Mouse (Mus musculus) liver, adult 2 months (tissue): Measurements from ENCODE around the gene Gm28308. TPM values are rescaled to one million over a fixed set of nuclear protein-coding genes. Genes with fewer than 3 reads are reported as not detected.

ENCODE experiments used
- DNase-seq: peaks from one replicate; pipeline ENCODE4 v3.0.0-alpha.2; 2011; ENCODE audit warnings: low read depth, low spot score; ENCODE audit errors: extremely low read depth
- H3K27ac ChIP-seq: fragments of 200-500 bp; replicated peaks from 2 replicates; pipeline ENCODE4 v1.5.1; 2012; ENCODE audit warnings: low read depth, mild to moderate bottlenecking, control low read depth, inconsistent platforms, low read length; ENCODE audit not compliant: insufficient read depth
- H3K27me3 ChIP-seq: fragments of 200-500 bp; 2 replicates; pipeline ENCODE4 v1.6.1; 2012; ENCODE audit warnings: mild to moderate bottlenecking, moderate library complexity, low read length, inconsistent platforms; ENCODE audit not compliant: control insufficient read depth, insufficient read depth
- H3K36me3 ChIP-seq: fragments of 200-500 bp; 2 replicates; pipeline ENCODE4 v1.6.1; 2012; ENCODE audit warnings: low read length, inconsistent platforms; ENCODE audit not compliant: control insufficient read depth, insufficient read depth
- H3K4me1 ChIP-seq: fragments of 200-500 bp; 2 replicates; pipeline ENCODE4 v1.6.1; 2011; ENCODE audit warnings: low read length; ENCODE audit not compliant: control insufficient read depth, insufficient read depth
- H3K4me3 ChIP-seq: fragments of 200-500 bp; 2 replicates; pipeline ENCODE4 v1.5.1; 2011; ENCODE audit warnings: low read depth, mild to moderate bottlenecking, control low read depth, low read length, moderate library complexity; ENCODE audit not compliant: insufficient read depth
- H3K79me2 ChIP-seq: fragments of 200-500 bp; 2 replicates; pipeline ENCODE4 v1.6.1; 2012; ENCODE audit warnings: inconsistent platforms, mild to moderate bottlenecking, low read length, moderate library complexity; ENCODE audit not compliant: control insufficient read depth, insufficient read depth
- H3K9ac ChIP-seq: fragments of 200-500 bp; 2 replicates; pipeline ENCODE4 v1.6.1; 2012; ENCODE audit warnings: low read depth, mild to moderate bottlenecking, control low read depth, inconsistent platforms, low read length
- CTCF ChIP-seq: fragments of 200-500 bp; IDR thresholded peaks from 2 replicates; pipeline ENCODE4 v1.5.1; 2011; ENCODE audit warnings: low read depth, low read length, control low read depth
- POLR2A ChIP-seq: fragments of 200-500 bp; IDR thresholded peaks from 2 replicates; pipeline ENCODE4 v1.6.1; 2011; ENCODE audit warnings: low read length, control low read depth; ENCODE audit not compliant: insufficient read depth; ENCODE audit errors: extremely low read depth
- WGBS: fragments of 180-500 bp; shearing (Covaris S2); methylation state at CpG from one replicate; pipeline ENCODE4 v1.1.7; 2018; 5-methylcytosine and 5-hydroxymethylcytosine counted together
- polyA plus RNA-seq: library from polyadenylated mRNA; depleted of rRNA; stranded (reverse); fragments of >200 nt; gene quantifications from 2 replicates; pipeline ENCODE4 v1.2.3, GENCODE M21; 2012
- total RNA-seq: library from RNA; depleted of rRNA; stranded (reverse); fragments of >200 nt; gene quantifications from 2 replicates; pipeline ENCODE4 v1.2.3, GENCODE M21; 2014

Gm28308 gene
- total and polyA plus RNA-seq, 2 experiments = not detected

DNA sequence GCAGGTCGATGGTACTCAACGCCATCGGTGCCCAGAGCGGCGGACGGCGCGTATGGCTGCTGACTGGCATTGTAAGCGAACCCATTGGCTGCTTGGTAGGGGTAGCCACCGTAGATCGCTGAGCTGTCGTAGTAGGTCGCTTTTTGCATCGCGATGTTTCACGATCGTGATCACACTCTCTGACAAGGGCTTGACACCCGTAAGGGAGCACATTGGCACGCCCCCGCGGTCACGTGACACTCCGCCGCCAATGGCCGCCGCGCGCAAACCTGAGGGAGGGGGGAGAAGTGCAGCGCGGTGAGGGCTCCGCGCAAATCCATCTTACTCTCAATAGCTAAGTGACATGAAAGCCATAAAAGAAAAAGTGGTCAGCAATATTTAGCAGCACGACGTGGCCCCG, 40.6 kb downstream of the Gm28308 start:
- peaks cover 11% of the 10 kb centered on the region; the same call in 1 of the 2 replicates for H3K27me3 ChIP-seq
- peak overlapping the region; percentile 9 for H3K9ac ChIP-seq
- TF ChIP-seq CTCF (no peak), POLR2A (no peak)
- no peaks in the 10 kb centered on the region for H3K36me3 ChIP-seq
- H3K4me1 ChIP-seq = no peaks in the 10 kb centered on the region
- 9% methylated on average over 35 of the region's 35 CpGs for WGBS
- peak overlapping the region; percentile 37; the same call in 1 of the 2 replicates for H3K4me3 ChIP-seq
- no peaks in the 10 kb centered on the region for H3K79me2 ChIP-seq
- no peak overlapping the region for H3K27ac ChIP-seq
- no peak for DNase-seq

DNA sequence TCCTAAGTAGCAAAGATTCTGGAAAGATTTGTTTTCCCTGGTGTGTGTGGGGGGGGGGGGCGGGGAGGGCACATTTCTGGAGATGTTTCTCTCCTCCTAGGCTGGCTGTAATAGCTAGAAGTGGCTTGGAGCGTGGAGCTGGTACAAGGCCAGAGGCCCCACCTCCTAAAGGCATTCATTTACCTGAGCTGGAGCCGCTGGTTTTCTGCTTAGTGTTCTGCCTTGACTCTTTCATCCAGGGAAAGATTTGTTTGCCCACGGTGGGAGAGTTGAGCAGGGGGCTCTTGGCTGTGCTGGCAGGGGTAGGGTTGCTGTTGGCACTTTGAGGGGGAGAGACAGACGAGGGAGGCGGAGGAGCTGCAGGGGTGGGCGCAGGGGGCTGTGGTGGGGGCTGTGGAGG, 41.2 kb downstream of the Gm28308 start:
- 31% methylated on average over 7 of the region's 7 CpGs for WGBS
- Histone ChIP-seq H3K79me2 (no peaks in the 10 kb centered on the region), H3K27ac (no peak overlapping the region), H3K36me3 (no peaks in the 10 kb centered on the region), H3K4me3 (no peak overlapping the region), H3K4me1 (no peaks in the 10 kb centered on the region; the same call in 1 of the 2 replicates), H3K27me3 (peaks cover 12% of the 10 kb centered on the region; the same call in 1 of the 2 replicates), H3K9ac (no peak overlapping the region)
- TF ChIP-seq CTCF = no peak
- DNase-seq = no peak

DNA sequence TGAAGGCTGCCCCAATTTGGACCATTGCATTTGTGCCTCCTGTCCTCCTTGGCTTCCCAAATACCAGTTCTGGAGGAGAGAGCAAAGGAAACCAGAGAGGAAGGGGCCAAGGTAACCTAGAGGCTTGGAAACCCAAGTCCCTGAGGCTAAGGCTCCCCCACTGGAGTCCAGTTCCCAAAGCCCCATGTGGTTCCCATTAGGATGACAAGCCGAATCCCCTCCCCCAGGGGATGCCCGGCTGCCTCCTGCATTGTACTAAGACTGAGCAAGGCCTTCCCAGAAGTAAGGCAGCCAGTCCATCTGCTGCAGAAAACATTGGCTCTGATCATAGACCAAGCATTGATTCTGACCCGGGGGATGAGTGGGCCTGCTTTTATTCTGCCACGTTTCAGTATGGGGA, 41.8 kb downstream of the Gm28308 start:
- TF ChIP-seq POLR2A = no peak
- TF ChIP-seq CTCF = no peak
- H3K27ac ChIP-seq = peak overlapping the region; percentile 30; the same call in 1 of the 2 replicates
- no peaks in the 10 kb centered on the region for H3K36me3 ChIP-seq
- no peaks in the 10 kb centered on the region for H3K79me2 ChIP-seq
- no peak overlapping the region for H3K9ac ChIP-seq
- no peak overlapping the region for H3K4me3 ChIP-seq
- H3K27me3 ChIP-seq = peaks cover 12% of the 10 kb centered on the region; the same call in 1 of the 2 replicates
- WGBS = 14% methylated on average over 4 of the region's 4 CpGs
- no peaks in the 10 kb centered on the region; the same call in 1 of the 2 replicates for H3K4me1 ChIP-seq
- DNase-seq = no peak

DNA sequence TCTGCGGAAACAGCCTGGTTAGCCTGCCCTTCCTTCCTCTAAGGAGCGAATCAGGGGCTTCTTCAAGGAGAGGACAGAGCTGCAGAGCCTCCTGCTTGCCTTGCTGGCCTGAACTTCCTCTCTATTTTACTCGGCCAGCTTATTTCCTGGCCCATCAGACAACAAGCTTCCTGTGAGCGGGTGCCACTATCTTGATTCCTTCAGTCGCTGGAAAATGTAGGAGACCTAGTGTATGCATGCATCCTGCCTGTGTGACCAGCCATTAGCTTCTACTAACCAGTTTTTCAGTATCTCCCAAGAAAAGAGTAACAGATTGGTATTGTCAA, 42.3 kb downstream of the Gm28308 start:
- Histone ChIP-seq H3K4me3 (no peak overlapping the region), H3K9ac (no peak overlapping the region), H3K79me2 (no peaks in the 10 kb centered on the region), H3K36me3 (no peaks in the 10 kb centered on the region), H3K27ac (peak overlapping the region; percentile 30), H3K27me3 (peaks cover 10% of the 10 kb centered on the region; the same call in 1 of the 2 replicates), H3K4me1 (no peaks in the 10 kb centered on the region; the same call in 1 of the 2 replicates)
- TF ChIP-seq POLR2A = no peak
- no peak for TF ChIP-seq CTCF
- peak; percentile 24 for DNase-seq
- WGBS = 10% methylated on average over 5 of the region's 5 CpGs

DNA sequence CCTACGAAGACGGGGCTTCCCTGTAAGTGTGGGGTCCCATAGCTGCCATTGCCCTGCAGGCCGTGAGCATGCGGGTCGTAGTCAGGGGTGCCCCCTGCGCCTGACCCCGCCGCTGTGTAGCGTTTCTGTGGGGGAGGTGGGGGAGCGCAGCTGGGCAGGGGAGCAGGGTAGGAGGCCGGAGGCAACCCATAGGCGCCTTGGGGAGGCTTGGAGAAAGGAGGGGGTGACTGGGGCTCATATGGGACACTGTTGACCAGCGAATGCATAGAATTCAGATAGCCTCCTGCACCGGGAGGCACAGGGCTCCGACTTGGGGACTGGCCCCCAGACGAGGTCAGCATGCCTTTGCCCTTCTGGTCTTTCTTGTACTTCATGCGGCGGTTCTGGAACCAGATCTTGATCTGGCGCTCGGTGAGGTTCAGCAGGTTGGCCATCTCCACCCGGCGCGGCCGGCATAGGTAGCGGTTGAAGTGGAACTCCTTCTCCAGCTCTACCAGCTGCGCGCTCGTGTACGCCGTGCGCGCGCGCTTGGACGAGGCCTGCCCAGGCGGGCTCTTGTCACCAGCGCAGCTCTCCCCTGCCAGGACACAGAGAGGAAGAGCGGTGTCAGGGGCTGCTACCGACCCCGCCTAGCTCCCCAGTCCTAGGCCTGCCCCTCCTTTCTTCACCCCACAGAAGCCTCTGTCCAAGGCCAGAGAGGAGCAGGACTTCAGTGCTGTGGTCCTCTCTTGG, 42.8 kb downstream of the Gm28308 start:
- H3K4me1 ChIP-seq = no peaks in the 10 kb centered on the region; the same call in 1 of the 2 replicates
- TF ChIP-seq CTCF (no peak), POLR2A (no peak)
- 7% methylated on average over 40 of the region's 40 CpGs for WGBS
- H3K27me3 ChIP-seq = peaks cover 10% of the 10 kb centered on the region; the same call in 1 of the 2 replicates
- no peaks in the 10 kb centered on the region for H3K79me2 ChIP-seq
- H3K36me3 ChIP-seq = no peaks in the 10 kb centered on the region
- H3K27ac ChIP-seq = peak overlapping the region; percentile 30
- DNase-seq = no peak
- peak overlapping the region; percentile 20; the same call in 1 of the 2 replicates for H3K4me3 ChIP-seq
- peak overlapping the region; percentile 47 for H3K9ac ChIP-seq

DNA sequence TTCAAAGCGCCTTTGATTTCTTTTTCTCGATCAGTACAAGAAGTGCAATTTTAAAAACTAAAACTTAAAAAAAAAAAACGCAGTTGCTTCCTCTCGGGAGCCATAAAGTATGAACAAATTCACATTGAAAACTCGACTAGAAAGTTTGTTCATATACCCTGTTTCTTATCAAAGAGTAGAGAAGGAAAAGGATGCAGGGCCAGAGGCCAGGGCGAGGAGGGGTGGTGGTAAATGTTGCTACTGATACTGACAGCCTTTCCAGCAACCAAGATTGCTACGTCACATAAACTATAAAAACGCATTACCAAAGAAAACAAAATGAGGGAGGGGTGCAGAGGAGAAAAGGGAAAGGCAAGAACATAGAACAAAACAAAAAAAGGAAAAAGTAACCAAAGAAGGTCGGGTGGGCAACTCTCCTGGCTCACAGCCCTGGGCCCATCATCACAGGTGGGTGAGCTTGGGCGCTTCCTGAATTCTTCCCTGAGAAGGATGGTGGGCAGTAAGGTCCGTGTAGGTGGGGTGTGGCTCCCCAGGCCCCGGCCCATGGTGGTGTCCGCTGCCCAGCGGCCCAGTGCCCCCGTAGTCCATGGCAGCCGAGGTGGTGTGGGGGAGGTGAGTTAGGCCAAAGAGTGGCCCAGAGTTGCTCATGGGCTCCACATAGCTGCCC, 43.5 kb downstream of the Gm28308 start:
- Histone ChIP-seq H3K4me3 (peak overlapping the region; percentile 20; the same call in 1 of the 2 replicates), H3K27ac (peak overlapping the region; percentile 30), H3K27me3 (peaks cover 13% of the 10 kb centered on the region; the same call in 1 of the 2 replicates), H3K4me1 (no peaks in the 10 kb centered on the region; the same call in 1 of the 2 replicates), H3K9ac (peak overlapping the region; percentile 47), H3K36me3 (no peaks in the 10 kb centered on the region), H3K79me2 (no peaks in the 10 kb centered on the region)
- 18% methylated on average over 16 of the region's 16 CpGs for WGBS
- no peak for DNase-seq
- TF ChIP-seq CTCF = no peak
- TF ChIP-seq POLR2A = no peak
